Mouse (Mus musculus) ES-E14 (cell line): ENCODE measurements around the gene Desi2. TPM values are rescaled to one million over a fixed set of nuclear protein-coding genes. Genes with fewer than 3 reads are reported as not detected.

Experiments
- DNase-seq: peaks from one replicate; pipeline ENCODE4 v3.0.0-alpha.2; 2013; ENCODE audit warnings: low read depth, low spot score
- H3K27ac ChIP-seq: 2 replicates; pipeline ENCODE4 v1.5.1; 2012; ENCODE audit warnings: low read depth, mild to moderate bottlenecking, low read length, moderate library complexity, mixed read lengths; ENCODE audit not compliant: poor library complexity, insufficient read depth, severe bottlenecking
- H3K36me3 ChIP-seq: 2 replicates; pipeline ENCODE4 v1.6.1; 2012; ENCODE audit warnings: mild to moderate bottlenecking, low read length, moderate library complexity, mixed read lengths; ENCODE audit not compliant: control insufficient read depth, poor library complexity, insufficient read depth, severe bottlenecking
- H3K4me1 ChIP-seq, 2 experiments: fragments of 150-350 bp in 1 of 2; sonication (generic) in 1 of 2; 2 replicates each; pipeline ENCODE4 v1.6.1; 2012; ENCODE audit warnings: low read length in 2 of 2, mild to moderate bottlenecking in 1 of 2, mixed read lengths in 1 of 2; ENCODE audit not compliant: control insufficient read depth in 2 of 2, insufficient read depth in 2 of 2, poor library complexity in 1 of 2
- H3K4me3 ChIP-seq, 2 experiments: fragments of 150-350 bp in 1 of 2; sonication (generic) in 1 of 2; 2 replicates each; pipeline ENCODE4 v1.5.1; 2012; ENCODE audit warnings: low read length in 2 of 2, low read depth in 1 of 2, mild to moderate bottlenecking in 1 of 2, mixed read lengths in 1 of 2; ENCODE audit not compliant: insufficient read depth in 1 of 2, poor library complexity in 1 of 2, severe bottlenecking in 1 of 2
- H3K9ac ChIP-seq: 2 replicates; pipeline ENCODE4 v1.6.1; 2012; ENCODE audit warnings: low read depth, mild to moderate bottlenecking, low read length, mixed read lengths; ENCODE audit not compliant: poor library complexity, insufficient read depth, severe bottlenecking
- H3K9me3 ChIP-seq: fragments of 150-350 bp; sonication (generic); 2 replicates; pipeline ENCODE4 v1.6.1; 2012; ENCODE audit warnings: low read depth, mild to moderate bottlenecking, low read length; ENCODE audit not compliant: control insufficient read depth, insufficient read depth
- CHD2 ChIP-seq: IDR thresholded peaks from 2 replicates; pipeline ENCODE4 v1.6.1; 2014; ENCODE audit warnings: mild to moderate bottlenecking, low read depth, low read length, inconsistent platforms
- MAFK ChIP-seq: IDR thresholded peaks from 2 replicates; pipeline ENCODE4 v1.6.1; 2014; ENCODE audit warnings: mild to moderate bottlenecking, low read depth, low read length, inconsistent platforms; ENCODE audit not compliant: insufficient read depth
- ZC3H11A ChIP-seq: IDR thresholded peaks from 2 replicates; pipeline ENCODE4 v1.6.1; 2012; ENCODE audit warnings: low read depth, mild to moderate bottlenecking, inconsistent platforms, low read length, borderline replicate concordance
- ZNF384 ChIP-seq: IDR thresholded peaks from 2 replicates; pipeline ENCODE4 v1.6.1; 2012; ENCODE audit warnings: low read depth, low read length, inconsistent platforms
- in situ Hi-C, 2 experiments: fragments of 600-800 bp; cut with MboI; formaldehyde crosslinking; loops; one replicate each; pipeline ENCODE4 v1.15.1; 2025; ENCODE audit warnings: low sequenced_read_pairs in 2 of 2, inconsistent platforms in 1 of 2; ENCODE audit not compliant: unreplicated experiment in 2 of 2
- total RNA-seq: library from RNA; depleted of rRNA; stranded (reverse); fragments of 300-350 nt; gene quantifications from 2 replicates; pipeline ENCODE4 v1.2.3, GENCODE M21; 2012; rRNA removed

The Desi2 gene
- total RNA-seq, 1 experiment = 11.8 TPM

GRCm38 (mm10) chr1:178303425-178303824, 116.2 kb downstream of the Desi2 start:
- no peak overlapping the region for H3K4me3 ChIP-seq
- in situ Hi-C loops = loop anchor here in 1 of 2 experiments (10.0 kb wide), 1 partner anchor 151 kb away; no protein-coding TSS in a partner anchor
- peak; percentile 66 for DNase-seq
- H3K36me3 ChIP-seq = no peaks in the 10 kb centered on the region
- peaks cover 0 to 5% of the 10 kb centered on the region in 2 experiments; a peak in 1 of 4 replicates for H3K4me1 ChIP-seq
- H3K9ac ChIP-seq = no peak overlapping the region
- no peak for TF ChIP-seq CHD2
- TF ChIP-seq ZNF384 = 0 out of 2 replicates have a peak, but pooled peaks have one; percentile 40
- no peak for TF ChIP-seq MAFK
- peak; percentile 49; the same call in 1 of the 2 replicates for TF ChIP-seq ZC3H11A
- H3K9me3 ChIP-seq = no peaks in the 10 kb centered on the region
- H3K27ac ChIP-seq = no peak overlapping the region

Other genes starting within 250 kb of the Desi2 start
- gene Catspere2, start 204.0 kb upstream of the Desi2 start, total RNA-seq = 0.04 and 0.11 TPM in 2 replicates
- gene Cox20, start 131.7 kb downstream of the Desi2 start, total RNA-seq = 14.4 and 18.2 TPM in 2 replicates
- 459 and 494 TPM in 2 replicates for gene Hnrnpu, start 150.4 kb downstream of the Desi2 start, total RNA-seq
- gene Efcab2, start 218.7 kb downstream of the Desi2 start, total RNA-seq = 1.8 and 2.1 TPM in 2 replicates